Mouse (Mus musculus) hindbrain, postnatal 0 days (tissue): Measurements from ENCODE around the gene Ift43. TPM values are rescaled to one million over a fixed set of nuclear protein-coding genes. Genes with fewer than 3 reads are reported as not detected.

ENCODE experiments used
- ATAC-seq: fragments of 200-750 bp; cut with Nextera tagmentation; 2 replicates; pipeline ENCODE4 v1.8.0; 2017; ENCODE audit warnings: mild to moderate bottlenecking, moderate TSS enrichment, moderate library complexity
- DNase-seq: peaks from one replicate; pipeline ENCODE4 v3.0.0-alpha.2; 2015; ENCODE audit warnings: low spot score
- H3K27ac ChIP-seq: fragments of 300-500 bp; sonication (generic); 2 replicates; pipeline ENCODE4 v1.5.1; 2014; ENCODE audit warnings: mild to moderate bottlenecking
- H3K27me3 ChIP-seq: fragments of 300-500 bp; sonication (generic); 2 replicates; pipeline ENCODE4 v1.6.1; 2014; ENCODE audit warnings: low read length, mixed read lengths; ENCODE audit not compliant: insufficient read depth
- H3K36me3 ChIP-seq: fragments of 300-500 bp; sonication (generic); 2 replicates; pipeline ENCODE4 v1.6.1; 2014; ENCODE audit warnings: low read length, mixed read lengths; ENCODE audit not compliant: insufficient read depth
- H3K4me1 ChIP-seq: fragments of 300-500 bp; sonication (generic); 2 replicates; pipeline ENCODE4 v1.6.1; 2014; ENCODE audit warnings: antibody characterized with exemption, low read length, mixed read lengths; ENCODE audit not compliant: insufficient read depth
- H3K4me2 ChIP-seq: fragments of 300-500 bp; sonication (generic); 2 replicates; pipeline ENCODE4 v1.6.1; 2014; ENCODE audit warnings: low read depth, mild to moderate bottlenecking, low read length, moderate library complexity, mixed read lengths
- H3K4me3 ChIP-seq: fragments of 300-500 bp; sonication (generic); 2 replicates; pipeline ENCODE4 v1.5.1; 2014; ENCODE audit warnings: low read length
- H3K9ac ChIP-seq: fragments of 300-500 bp; sonication (generic); replicated peaks from 2 replicates; pipeline ENCODE4 v1.6.1; 2014; ENCODE audit warnings: mild to moderate bottlenecking, low read length, moderate library complexity, mixed read lengths
- H3K9me3 ChIP-seq: fragments of 300-500 bp; sonication (generic); 2 replicates; pipeline ENCODE4 v1.6.1; 2016; ENCODE audit warnings: low read length, mixed read lengths
- CTCF ChIP-seq: IDR thresholded peaks from 2 replicates; pipeline ENCODE4 v1.5.1; 2016; ENCODE audit warnings: antibody characterized with exemption, control low read depth, low read depth
- WGBS: fragments of 180-500 bp; shearing (Covaris S2); extraction: QIAGEN DNeasy Blood & Tissue Kit; methylation state at CpG from one replicate; pipeline ENCODE4 v1.1.7; 2014; 5-methylcytosine and 5-hydroxymethylcytosine counted together
- polyA plus RNA-seq: library from polyadenylated mRNA; unstranded; fragments of >200 nt; fragmentation: Nextera tagmentation; extraction: Ambion mirVana; gene quantifications from 2 replicates; pipeline ENCODE4 v1.2.1, GENCODE M21; 2015
- total RNA-seq: library from RNA; depleted of rRNA; stranded (reverse); fragments of >200 nt; gene quantifications from 2 replicates; pipeline ENCODE4 v1.2.3, GENCODE M21; 2014

The Ift43 gene
- total and polyA plus RNA-seq, 2 experiments from 2014 or later: 22.4 to 39.1 TPM

DNA sequence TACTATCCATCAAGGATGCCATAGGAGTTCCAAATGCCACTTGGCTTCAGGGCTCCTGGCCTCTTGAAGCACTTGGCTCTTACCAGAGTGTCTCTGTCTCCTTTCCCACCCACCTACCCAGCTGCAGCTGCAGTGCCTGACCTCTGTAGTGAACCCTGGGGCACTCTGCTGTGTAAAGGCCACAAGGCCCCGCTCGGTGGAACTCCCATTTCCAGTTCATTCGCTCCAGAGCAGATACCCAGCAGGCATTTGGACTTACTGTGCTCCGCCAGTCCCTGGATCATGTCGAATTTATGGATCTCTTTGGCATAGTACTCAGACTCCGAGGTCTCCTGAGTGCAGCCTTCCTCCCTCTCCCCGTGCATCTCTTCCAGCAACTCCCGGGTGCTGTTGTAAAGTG, 5.0 kb upstream of the Ift43 start:
- Histone ChIP-seq H3K9ac (no peak overlapping the region), H3K36me3 (no peaks in the 10 kb centered on the region), H3K9me3 (no peaks in the 10 kb centered on the region), H3K4me1 (peaks cover 20% of the 10 kb centered on the region; the same call in 1 of the 2 replicates), H3K27me3 (no peaks in the 10 kb centered on the region), H3K27ac (no peak overlapping the region), H3K4me2 (peak overlapping the region; percentile 97), H3K4me3 (no peak overlapping the region)
- TF ChIP-seq CTCF: no peak
- ATAC-seq: no peak
- peak; percentile 11 for DNase-seq
- 25% methylated on average over 8 of the region's 8 CpGs for WGBS

GRCm38 (mm10) chr12:86077736-86078135, 4.6 kb upstream of the Ift43 start:
- WGBS: 23% methylated on average over 11 of the region's 11 CpGs
- TF ChIP-seq CTCF: no peak
- peak; percentile 9 for DNase-seq

GRCm38 (mm10) chr12:86078176-86078552, 4.2 kb upstream of the Ift43 start:
- Histone ChIP-seq H3K27me3 (no peaks in the 10 kb centered on the region), H3K9me3 (no peaks in the 10 kb centered on the region), H3K4me1 (peaks cover 22% of the 10 kb centered on the region; the same call in 1 of the 2 replicates), H3K4me3 (peak overlapping the region; percentile 49), H3K9ac (peak overlapping the region; percentile 52), H3K27ac (peak overlapping the region; percentile 77; the same call in 1 of the 2 replicates), H3K36me3 (no peaks in the 10 kb centered on the region), H3K4me2 (peak overlapping the region; percentile 97)
- no peak for ATAC-seq
- whole genome bisulfite sequencing: 18% methylated on average over 9 of the region's 9 CpGs
- no peak for DNase-seq
- TF ChIP-seq CTCF: no peak

More at GRCm38 (mm10) chr12:86077736-86078135, 4.6 kb upstream of the Ift43 start:
- Histone ChIP-seq H3K4me1 (peaks cover 20% of the 10 kb centered on the region; the same call in 1 of the 2 replicates), H3K27me3 (no peaks in the 10 kb centered on the region), H3K4me3 (peak overlapping the region; percentile 49), H3K36me3 (no peaks in the 10 kb centered on the region), H3K27ac (peak overlapping the region; percentile 28; the same call in 1 of the 2 replicates), H3K4me2 (peak overlapping the region; percentile 97), H3K9ac (no peak overlapping the region; the same call in 1 of the 2 replicates), H3K9me3 (no peaks in the 10 kb centered on the region)
- ATAC-seq: no peak

GRCm38 (mm10) chr12:86078553-86079201, 3.7 kb upstream of the Ift43 start, which contains the start of gene Tgfb3:
Gene Tgfb3, minus strand, starts transcription at chr12:86079041.
- Histone ChIP-seq H3K4me2 (peak within 1 kb of the TSS; percentile 97), H3K27me3 (no peaks in the 10 kb centered on the region), H3K9ac (peak within 1 kb of the TSS; percentile 52), H3K4me1 (peaks cover 25% of the 10 kb centered on the region; the same call in 1 of the 2 replicates), H3K9me3 (no peaks in the 10 kb centered on the region), H3K36me3 (no peaks in the 10 kb centered on the region), H3K4me3 (peak within 1 kb of the TSS; percentile 49), H3K27ac (peak within 1 kb of the TSS; percentile 77)
- DNase-seq (peak; percentile 62), ATAC-seq (peak; percentile 65)
- TF ChIP-seq CTCF: no peak
- 0% methylated on average over 25 of the region's 25 CpGs for WGBS

DNA sequence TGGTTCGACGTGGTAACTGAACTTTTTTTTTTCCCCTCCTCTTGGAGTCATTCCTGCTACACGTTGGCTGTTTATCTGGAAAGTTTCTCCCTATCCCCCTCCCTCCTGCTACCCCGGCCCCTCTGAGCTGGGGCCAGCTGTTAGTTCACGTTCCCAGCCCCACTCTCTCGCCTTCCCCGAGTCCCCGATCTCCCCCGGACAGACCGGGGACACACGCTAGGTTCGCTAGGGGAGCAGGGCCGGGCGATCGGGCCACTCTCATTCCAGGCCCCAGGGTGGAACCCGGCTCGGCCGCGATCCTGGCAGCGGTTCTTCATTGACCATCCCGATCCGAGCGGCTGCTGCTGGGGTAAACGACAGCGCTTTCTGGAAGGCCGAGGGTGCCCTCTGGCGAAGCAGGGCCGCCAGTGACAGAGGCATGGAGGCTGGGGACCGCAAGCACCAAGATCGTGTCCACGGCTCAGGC, 3.1 kb upstream of the Ift43 start:
- Histone ChIP-seq H3K27me3 (no peaks in the 10 kb centered on the region), H3K4me2 (peak overlapping the region; percentile 97), H3K4me3 (peak overlapping the region; percentile 49), H3K4me1 (peaks cover 25% of the 10 kb centered on the region; the same call in 1 of the 2 replicates), H3K27ac (peak overlapping the region; percentile 77), H3K36me3 (no peaks in the 10 kb centered on the region), H3K9ac (peak overlapping the region; percentile 52), H3K9me3 (no peaks in the 10 kb centered on the region)
- ATAC-seq (peak; percentile 83), DNase-seq (peak; percentile 94)
- peak; percentile 97 for TF ChIP-seq CTCF
- under 1% methylated on average over 31 of the region's 31 CpGs for WGBS

DNA sequence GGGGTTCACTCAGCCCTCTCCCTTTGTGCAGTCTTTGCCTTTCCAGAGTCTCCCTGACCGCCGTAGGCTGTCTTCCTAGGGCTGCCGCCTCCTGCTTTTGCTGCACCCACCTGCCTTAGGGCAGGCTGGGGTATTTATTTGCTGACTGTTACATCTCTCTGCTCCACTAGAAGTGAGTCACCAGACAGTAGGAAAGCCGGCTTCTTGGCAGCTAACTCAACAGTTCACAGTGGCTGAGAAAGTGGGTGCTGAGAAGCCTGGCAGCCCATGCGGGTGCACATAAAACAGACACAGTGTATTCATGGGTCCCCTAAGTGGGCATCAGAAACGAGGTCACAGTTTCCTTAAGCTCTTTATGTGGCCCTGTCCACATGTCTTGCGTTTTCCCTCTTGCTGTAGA, 3.5 kb downstream of the Ift43 start:
- H3K4me3 ChIP-seq: no peak overlapping the region
- no peak overlapping the region for H3K9ac ChIP-seq
- peaks cover 8% of the 10 kb centered on the region; the same call in 1 of the 2 replicates for H3K36me3 ChIP-seq
- no peak for TF ChIP-seq CTCF
- 93% methylated on average over 7 of the region's 7 CpGs for WGBS
- no peak overlapping the region for H3K4me2 ChIP-seq
- H3K27ac ChIP-seq: no peak overlapping the region
- peaks cover 4% of the 10 kb centered on the region; the same call in 1 of the 2 replicates for H3K4me1 ChIP-seq
- no peaks in the 10 kb centered on the region for H3K9me3 ChIP-seq
- no peaks in the 10 kb centered on the region for H3K27me3 ChIP-seq
- ATAC-seq (no peak), DNase-seq (no peak)

GRCm38 (mm10) chr12:86086550-86086949, 4.2 kb downstream of the Ift43 start:
- H3K4me2 ChIP-seq: no peak overlapping the region
- DNase-seq (no peak), ATAC-seq (no peak)
- H3K36me3 ChIP-seq: peaks cover 8% of the 10 kb centered on the region; the same call in 1 of the 2 replicates
- no peak overlapping the region for H3K27ac ChIP-seq
- WGBS: 77% methylated on average over 8 of the region's 8 CpGs
- H3K4me3 ChIP-seq: no peak overlapping the region
- TF ChIP-seq CTCF: no peak
- peaks cover 4% of the 10 kb centered on the region; the same call in 1 of the 2 replicates for H3K4me1 ChIP-seq
- H3K9ac ChIP-seq: no peak overlapping the region
- no peaks in the 10 kb centered on the region for H3K9me3 ChIP-seq
- H3K27me3 ChIP-seq: no peaks in the 10 kb centered on the region
